Mouse (Mus musculus): Measurements from ENCODE around the gene Wdr3.

DNA sequence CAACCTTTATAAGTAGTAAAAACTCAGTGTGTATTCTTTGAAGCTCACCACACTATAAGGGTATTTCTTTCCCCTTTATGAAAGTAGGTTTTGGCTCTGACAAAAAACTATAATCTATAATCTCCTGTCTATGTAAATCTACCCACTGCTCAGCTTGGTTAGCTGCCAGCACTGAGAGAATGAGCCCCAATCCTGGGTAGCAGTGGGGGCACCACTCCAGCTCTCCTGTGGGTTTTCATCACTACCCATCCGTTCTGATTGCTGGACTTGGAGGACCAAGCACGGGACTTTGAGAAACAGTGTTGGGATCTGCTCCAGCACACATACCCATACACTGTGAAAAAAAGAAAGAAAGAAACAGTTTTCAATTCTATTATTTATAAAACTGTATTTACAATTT lies 40.2 kb downstream of the Wdr3 start:
- TF ChIP-seq GATA2 (IDR thresholded peaks at IDR 0.05; ENCODE audit: borderline replicate concordance, low read depth, low read length) (no peak), CTCF (IDR thresholded peaks at IDR 0.05; ENCODE audit: low read depth, low read length) (no peak), GATA1 (IDR thresholded peaks at IDR 0.05; ENCODE audit: borderline replicate concordance, low read length) (no peak), TAL1 (conservative IDR thresholded peaks at IDR 0.05; ENCODE audit: low read depth, low read length) (no peak), POLR2AphosphoS5 (IDR thresholded peaks at IDR 0.05; ENCODE audit: insufficient replicate concordance, low read depth, low read length) (no peak)
